Mouse (Mus musculus) intestine, embryonic 15.5 days (tissue): ENCODE results near the gene Nppa. TPM values are rescaled to one million over a fixed set of nuclear protein-coding genes. Genes with fewer than 3 reads are reported as not detected.

Experiments used
- ATAC-seq: fragments of 200-750 bp; cut with Nextera tagmentation; 2 replicates; pipeline ENCODE4 v1.8.0; 2017; ENCODE audit warnings: moderate TSS enrichment, moderate library complexity
- H3K27ac ChIP-seq: fragments of 300-500 bp; sonication (generic); 2 replicates; pipeline ENCODE4 v1.5.1; 2015; ENCODE audit warnings: mild to moderate bottlenecking, inconsistent platforms
- H3K27me3 ChIP-seq: fragments of 300-500 bp; sonication (generic); replicated peaks from 2 replicates; pipeline ENCODE4 v1.6.1; 2015; ENCODE audit warnings: inconsistent platforms
- H3K36me3 ChIP-seq: fragments of 300-500 bp; sonication (generic); 2 replicates; pipeline ENCODE4 v1.6.1; 2015; ENCODE audit warnings: inconsistent platforms
- H3K4me1 ChIP-seq: fragments of 300-500 bp; sonication (generic); replicated peaks from 2 replicates; pipeline ENCODE4 v1.6.1; 2015; ENCODE audit warnings: inconsistent platforms
- H3K4me2 ChIP-seq: fragments of 300-500 bp; sonication (generic); replicated peaks from 2 replicates; pipeline ENCODE4 v1.6.1; 2015; ENCODE audit warnings: mild to moderate bottlenecking, inconsistent platforms
- H3K4me3 ChIP-seq: fragments of 300-500 bp; sonication (generic); replicated peaks from 2 replicates; pipeline ENCODE4 v1.5.1; 2015; ENCODE audit warnings: inconsistent platforms
- H3K9ac ChIP-seq: fragments of 300-500 bp; sonication (generic); 2 replicates; pipeline ENCODE4 v1.6.1; 2015; ENCODE audit warnings: inconsistent platforms
- H3K9me3 ChIP-seq: fragments of 300-500 bp; sonication (generic); 2 replicates; pipeline ENCODE4 v1.6.1; 2016; ENCODE audit warnings: inconsistent platforms
- WGBS: fragments of 180-500 bp; shearing (Covaris S2); methylation state at CpG from one replicate; pipeline ENCODE4 v1.1.7; 2015; 5-methylcytosine and 5-hydroxymethylcytosine counted together
- polyA plus RNA-seq: library from polyadenylated mRNA; unstranded; fragments of >200 nt; fragmentation: Nextera tagmentation; extraction: Ambion mirVana; gene quantifications from 2 replicates; pipeline ENCODE4 v1.2.1, GENCODE M21; 2015

The Nppa gene
- polyA plus RNA-seq, 1 experiment from 2014 or later, result not detected

- no peak overlapping the region for H3K4me3 ChIP-seq
- H3K4me1 ChIP-seq, result no peaks in the 10 kb centered on the region
- H3K4me2 ChIP-seq, result no peak overlapping the region
- whole genome bisulfite sequencing, result 84% methylated on average over 2 of the region's 2 CpGs
- peaks cover 64% of the 10 kb centered on the region for H3K36me3 ChIP-seq
- ATAC-seq, result 0 out of 2 replicates have a peak, but pooled peaks have one; percentile 20
- no peaks in the 10 kb centered on the region for H3K9me3 ChIP-seq
- no peak overlapping the region for H3K27ac ChIP-seq
- H3K9ac ChIP-seq, result no peak overlapping the region
- no peaks in the 10 kb centered on the region for H3K27me3 ChIP-seq
These were observed 17.9 kb downstream of the Nppa start for GRCm38 (mm10) chr4:148018410-148018809.

DNA sequence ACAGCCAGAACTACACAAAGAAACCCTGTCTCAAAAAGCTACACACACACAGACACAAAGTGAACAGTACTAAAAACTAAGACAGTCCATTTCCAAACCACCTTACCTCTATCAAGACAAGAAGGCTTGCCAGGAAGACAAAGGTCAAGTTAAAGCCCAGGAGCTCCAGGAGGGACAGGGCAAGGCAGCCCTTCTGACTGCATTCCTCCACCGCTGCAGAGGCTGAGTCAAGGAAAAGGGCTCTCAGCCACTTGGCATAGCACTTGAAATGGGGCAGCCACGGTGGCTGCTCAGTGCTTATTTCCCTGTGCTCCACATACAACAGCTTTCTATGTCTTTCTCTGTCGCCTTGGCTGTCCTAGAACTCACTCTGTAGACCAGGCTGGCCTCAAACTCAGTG is 23.5 kb downstream of the Nppa start:
- Histone ChIP-seq H3K4me2 (no peak overlapping the region), H3K4me1 (no peaks in the 10 kb centered on the region), H3K27ac (no peak overlapping the region), H3K27me3 (no peaks in the 10 kb centered on the region), H3K9me3 (no peaks in the 10 kb centered on the region), H3K9ac (no peak overlapping the region), H3K4me3 (no peak overlapping the region), H3K36me3 (peaks cover 38% of the 10 kb centered on the region)
- 91% methylated on average over 3 of the region's 3 CpGs for WGBS
- ATAC-seq, result no peak

DNA sequence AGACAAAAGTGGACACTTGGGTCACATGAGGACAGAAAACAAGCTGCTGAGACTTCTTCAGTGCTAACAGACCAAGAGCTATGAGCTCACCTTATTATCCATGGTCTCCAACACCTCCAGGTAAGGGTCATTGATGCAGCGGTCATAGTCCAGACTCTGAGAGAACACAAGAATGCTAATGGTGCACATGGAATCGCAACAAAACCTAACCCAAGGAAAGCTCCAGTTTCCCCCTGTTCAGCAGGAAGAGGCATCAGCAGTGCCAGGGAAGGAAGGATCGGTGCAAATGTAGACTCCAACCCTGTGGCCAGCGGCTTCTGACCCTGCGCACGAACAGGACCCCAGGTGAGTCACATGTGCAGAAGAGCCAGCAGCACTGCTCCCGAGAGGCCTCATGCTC is 28.8 kb downstream of the Nppa start:
- peaks cover 19% of the 10 kb centered on the region for H3K36me3 ChIP-seq
- 93% methylated on average over 7 of the region's 7 CpGs for WGBS
- ATAC-seq, result no peak

GRCm38 (mm10) chr4:148030506-148030905 is 30.0 kb downstream of the Nppa start:
- WGBS, result 89% methylated on average over 5 of the region's 5 CpGs
- Histone ChIP-seq H3K27me3 (no peaks in the 10 kb centered on the region), H3K4me3 (no peak overlapping the region), H3K4me2 (no peak overlapping the region), H3K36me3 (peaks cover 15% of the 10 kb centered on the region; the same call in 1 of the 2 replicates), H3K27ac (no peak overlapping the region), H3K9me3 (no peaks in the 10 kb centered on the region), H3K4me1 (no peaks in the 10 kb centered on the region), H3K9ac (no peak overlapping the region)
- no peak for ATAC-seq

More for the DNA sequence above, 28.8 kb downstream of the Nppa start:
- no peaks in the 10 kb centered on the region for H3K9me3 ChIP-seq
- no peak overlapping the region for H3K9ac ChIP-seq
- H3K27ac ChIP-seq, result no peak overlapping the region
- H3K4me2 ChIP-seq, result no peak overlapping the region
- H3K4me3 ChIP-seq, result no peak overlapping the region
- no peaks in the 10 kb centered on the region for H3K27me3 ChIP-seq
- H3K4me1 ChIP-seq, result no peaks in the 10 kb centered on the region

DNA sequence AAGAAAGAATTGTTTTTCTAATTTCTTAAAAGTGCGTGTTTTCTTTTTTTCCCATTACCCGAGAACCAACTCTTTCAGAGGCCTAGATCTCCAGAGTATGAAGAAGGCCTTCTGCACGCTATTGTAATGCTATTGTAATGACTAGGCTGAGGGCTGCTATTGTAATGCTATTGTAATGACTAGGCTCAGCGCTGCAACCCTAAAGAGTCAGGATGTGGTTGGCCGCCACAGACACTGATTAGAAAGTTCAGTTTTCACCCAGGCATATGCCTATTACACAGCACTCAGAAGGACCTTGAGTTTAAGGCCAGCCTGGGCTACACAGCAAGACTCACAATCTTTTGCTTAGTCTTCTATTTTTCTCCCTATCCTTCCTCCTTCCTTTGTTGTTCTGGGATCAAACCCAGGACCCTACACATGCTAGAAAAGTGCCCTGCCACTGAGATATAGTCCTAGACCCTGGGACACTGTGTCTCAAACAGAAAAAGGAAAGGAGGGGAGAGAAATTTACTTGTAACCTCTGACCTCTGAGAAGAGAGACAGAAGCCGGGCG is 33.4 kb downstream of the Nppa start:
- no peak overlapping the region for H3K4me3 ChIP-seq
- no peak overlapping the region for H3K4me2 ChIP-seq
- H3K4me1 ChIP-seq, result peaks cover 6% of the 10 kb centered on the region
- peaks cover 9% of the 10 kb centered on the region; the same call in 1 of the 2 replicates for H3K36me3 ChIP-seq
- H3K27ac ChIP-seq, result no peak overlapping the region
- no peaks in the 10 kb centered on the region for H3K9me3 ChIP-seq
- no peak for ATAC-seq
- H3K27me3 ChIP-seq, result no peaks in the 10 kb centered on the region
- 86% methylated on average over 7 of the region's 7 CpGs for WGBS
- no peak overlapping the region for H3K9ac ChIP-seq

DNA sequence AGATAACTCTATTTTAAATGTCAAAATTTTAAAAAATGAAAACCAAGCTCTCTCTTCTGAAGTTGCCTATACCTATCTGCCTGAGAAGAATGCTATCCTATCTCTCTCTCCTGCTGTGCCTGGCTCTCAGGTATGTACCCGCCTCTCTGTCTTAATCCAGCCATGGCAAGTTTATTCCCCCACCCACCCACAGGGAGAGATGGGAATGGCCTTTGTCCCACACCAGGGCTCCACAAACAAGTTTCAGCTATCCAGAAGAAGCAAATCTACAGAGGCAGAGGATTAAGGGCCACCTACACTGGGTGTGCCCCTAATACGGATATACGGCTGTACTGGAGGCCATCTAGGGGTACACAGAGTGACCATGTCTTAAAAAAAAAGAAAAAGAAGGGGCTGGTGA is 34.9 kb downstream of the Nppa start:
- ATAC-seq, result no peak
- WGBS, result 81% methylated on average over 3 of the region's 3 CpGs

DNA sequence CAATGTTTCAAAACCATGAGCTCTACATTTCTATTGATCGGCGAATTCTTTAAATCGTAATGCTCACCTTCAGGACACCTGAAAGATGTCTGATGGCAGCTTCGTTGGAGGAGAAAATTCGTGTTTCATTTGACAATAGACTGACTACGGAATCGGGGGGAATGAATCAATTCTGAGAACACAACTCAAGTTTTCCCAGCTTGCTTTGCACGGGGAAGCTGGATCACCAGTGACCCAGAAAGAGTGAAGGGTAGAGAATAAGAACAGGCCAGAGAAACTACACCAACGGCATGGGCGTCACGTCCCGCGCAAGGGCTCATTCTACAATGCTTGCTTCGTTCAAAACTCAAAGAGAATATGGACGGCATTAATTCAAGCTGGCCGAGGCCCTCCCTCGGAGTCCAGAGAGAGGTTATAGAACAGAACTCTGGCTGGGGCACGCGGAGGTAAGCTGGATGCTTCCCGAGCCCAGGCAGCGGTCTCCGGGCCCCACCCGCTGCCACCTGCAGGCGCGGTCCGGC is 37.6 kb downstream of the Nppa start:
- Histone ChIP-seq H3K9ac (peak overlapping the region; percentile 64), H3K9me3 (no peaks in the 10 kb centered on the region), H3K4me2 (peak overlapping the region; percentile 67), H3K27me3 (no peaks in the 10 kb centered on the region), H3K36me3 (no peaks in the 10 kb centered on the region), H3K4me1 (peaks cover 33% of the 10 kb centered on the region), H3K27ac (peak overlapping the region; percentile 69), H3K4me3 (peak overlapping the region; percentile 71)
- ATAC-seq, result no peak; the same call in 1 of the 2 replicates
- WGBS, result 6% methylated on average over 26 of the region's 26 CpGs

More for the DNA sequence above, 34.9 kb downstream of the Nppa start:
- no peak overlapping the region for H3K4me3 ChIP-seq
- H3K4me1 ChIP-seq, result peaks cover 14% of the 10 kb centered on the region
- no peaks in the 10 kb centered on the region for H3K9me3 ChIP-seq
- no peak overlapping the region for H3K4me2 ChIP-seq
- 0 out of 2 replicates have a peak, but pooled peaks cover 3% of the 10 kb centered on the region for H3K36me3 ChIP-seq
- H3K27me3 ChIP-seq, result no peaks in the 10 kb centered on the region
- no peak overlapping the region for H3K27ac ChIP-seq
- no peak overlapping the region for H3K9ac ChIP-seq

GRCm38 (mm10) chr4:148038600-148039253 is 38.2 kb downstream of the Nppa start, which contains the start of the genes Clcn6 and Mthfr:
Clcn6 (minus strand) TSS chr4:148038821.
Mthfr (plus strand) TSS chr4:148039077.
- peak; percentile 95 for ATAC-seq
- under 1% methylated on average over 51 of the region's 54 CpGs for WGBS
- H3K4me2 ChIP-seq, result peak within 1 kb of the TSS; percentile 88
- H3K4me3 ChIP-seq, result peak within 1 kb of the TSS; percentile 71
- peak within 1 kb of the TSS; percentile 69 for H3K9ac ChIP-seq
- H3K4me1 ChIP-seq, result peaks cover 33% of the 10 kb centered on the region
- no peaks in the 10 kb centered on the region for H3K27me3 ChIP-seq
- peak within 1 kb of the TSS; percentile 69 for H3K27ac ChIP-seq
- H3K9me3 ChIP-seq, result no peaks in the 10 kb centered on the region
- H3K36me3 ChIP-seq, result no peaks in the 10 kb centered on the region

GRCm38 (mm10) chr4:148039254-148040028 is 38.9 kb downstream of the Nppa start:
- ATAC-seq, result no peak
- peaks cover 5% of the 10 kb centered on the region; the same call in 1 of the 2 replicates for H3K36me3 ChIP-seq
- no peaks in the 10 kb centered on the region for H3K27me3 ChIP-seq
- no peaks in the 10 kb centered on the region for H3K9me3 ChIP-seq
- H3K9ac ChIP-seq, result peak overlapping the region; percentile 69
- peak overlapping the region; percentile 71 for H3K4me3 ChIP-seq
- peaks cover 35% of the 10 kb centered on the region for H3K4me1 ChIP-seq
- H3K4me2 ChIP-seq, result peak overlapping the region; percentile 88
- peak overlapping the region; percentile 62 for H3K27ac ChIP-seq
- WGBS, result 17% methylated on average over 19 of the region's 19 CpGs

- Histone ChIP-seq H3K4me1 (peaks cover 35% of the 10 kb centered on the region), H3K4me2 (peak overlapping the region; percentile 88), H3K4me3 (peak overlapping the region; percentile 47; the same call in 1 of the 2 replicates), H3K27ac (peak overlapping the region; percentile 80), H3K9ac (peak overlapping the region; percentile 47; the same call in 1 of the 2 replicates), H3K36me3 (peaks cover 8% of the 10 kb centered on the region; the same call in 1 of the 2 replicates), H3K27me3 (no peaks in the 10 kb centered on the region), H3K9me3 (no peaks in the 10 kb centered on the region)
- 72% methylated on average over 15 of the region's 15 CpGs for WGBS
- no peak; the same call in 1 of the 2 replicates for ATAC-seq
These were observed 39.7 kb downstream of the Nppa start for GRCm38 (mm10) chr4:148040029-148040830.

- peaks cover 35% of the 10 kb centered on the region for H3K4me1 ChIP-seq
- H3K36me3 ChIP-seq, result peaks cover 11% of the 10 kb centered on the region; the same call in 1 of the 2 replicates
- H3K9ac ChIP-seq, result peak overlapping the region; percentile 47
- H3K4me3 ChIP-seq, result peak overlapping the region; percentile 47
- H3K27me3 ChIP-seq, result no peaks in the 10 kb centered on the region
- peak overlapping the region; percentile 80 for H3K27ac ChIP-seq
- WGBS, result 0% methylated on average over 19 of the region's 19 CpGs
- H3K4me2 ChIP-seq, result peak overlapping the region; percentile 88
- H3K9me3 ChIP-seq, result no peaks in the 10 kb centered on the region
- peak; percentile 73 for ATAC-seq
These were observed 40.5 kb downstream of the Nppa start for GRCm38 (mm10) chr4:148040933-148041610.
